Mouse (Mus musculus) thymus, postnatal 36 days (tissue): ENCODE results near the gene Gm21972.

ENCODE experiments used
- DNase-seq, 2 experiments: peaks; one replicate each; pipeline ENCODE4 v3.0.0; 2022; ENCODE audit warnings: mixed read lengths in 2 of 2

Gene Gm21972

GRCm38 (mm10) chr1:86174602-86175001 is 41.2 kb downstream of the Gm21972 start:
- DNase-seq = no peak

- no peak for DNase-seq
Observed at GRCm38 (mm10) chr1:86176066-86176465, 42.6 kb downstream of the Gm21972 start.

- DNase-seq = peak; percentile 72 to 77
Observed at GRCm38 (mm10) chr1:86178462-86179253, 45.2 kb downstream of the Gm21972 start.

GRCm38 (mm10) chr1:86182004-86182709 is 48.7 kb downstream of the Gm21972 start:
- DNase-seq = no peak

GRCm38 (mm10) chr1:86183577-86184263 is 50.3 kb downstream of the Gm21972 start:
- no peak for DNase-seq

- no peak for DNase-seq
Observed at GRCm38 (mm10) chr1:86186762-86187161, 53.3 kb downstream of the Gm21972 start.

GRCm38 (mm10) chr1:86187856-86188255 is 54.4 kb downstream of the Gm21972 start:
- DNase-seq = no peak

- no peak for DNase-seq
Observed at GRCm38 (mm10) chr1:86188271-86188670, 54.8 kb downstream of the Gm21972 start.

GRCm38 (mm10) chr1:86189034-86189702 is 55.7 kb downstream of the Gm21972 start:
- no peak for DNase-seq

- no peak for DNase-seq
Observed at GRCm38 (mm10) chr1:86190843-86191242, 57.4 kb downstream of the Gm21972 start.

- no peak for DNase-seq
Observed at GRCm38 (mm10) chr1:86194044-86194443, 60.6 kb downstream of the Gm21972 start.

GRCm38 (mm10) chr1:86198276-86198675 is 64.8 kb downstream of the Gm21972 start:
- no peak for DNase-seq

GRCm38 (mm10) chr1:86199026-86199425 is 65.6 kb downstream of the Gm21972 start:
- DNase-seq = no peak

- DNase-seq = no peak
Observed at GRCm38 (mm10) chr1:86201312-86201711, 67.9 kb downstream of the Gm21972 start.

GRCm38 (mm10) chr1:86202617-86203219 is 69.3 kb downstream of the Gm21972 start:
- DNase-seq = no peak

GRCm38 (mm10) chr1:86210676-86211075 is 77.2 kb downstream of the Gm21972 start:
- no peak for DNase-seq

GRCm38 (mm10) chr1:86211498-86211897 is 78.1 kb downstream of the Gm21972 start:
- DNase-seq = no peak
